Mouse (Mus musculus): ENCODE data around the gene Mettl11b.
"Not testable (repeated sequence)": the region's sequence is repeated elsewhere in the genome, so short reads cannot be mapped to it uniquely, and the experiment has no call there.

The Mettl11b gene

GRCm38 (mm10) chr1:163725106-163725759 lies at the start of gene Mettl11b:
TSS of gene Mettl11b (minus strand) at chr1:163725232.
- DNase-seq (ENCODE audit: low read depth, low spot score) = peak; percentile 21

GRCm38 (mm10) chr1:163757462-163758207 lies 32.6 kb upstream of the Mettl11b start:
- DNase-seq (ENCODE audit: low read depth, low spot score) = no peak

GRCm38 (mm10) chr1:163751360-163751992 lies 26.4 kb upstream of the Mettl11b start:
- DNase-seq (ENCODE audit: low read depth, low spot score) = no peak

- DNase-seq (ENCODE audit: low read depth, low spot score) = no peak
These were observed 12.2 kb upstream of the Mettl11b start for GRCm38 (mm10) chr1:163737239-163737533.

GRCm38 (mm10) chr1:163736441-163737238 lies 11.6 kb upstream of the Mettl11b start:
- no peak for DNase-seq (ENCODE audit: low read depth, low spot score)

GRCm38 (mm10) chr1:163731166-163731565 lies 6.1 kb upstream of the Mettl11b start:
- DNase-seq (ENCODE audit: low read depth, low spot score) = not testable (repeated sequence)

- no peak for DNase-seq (ENCODE audit: low read depth, low spot score)
These were observed 1.1 kb downstream of the Mettl11b start for GRCm38 (mm10) chr1:163723913-163724312.

- no peak for DNase-seq (ENCODE audit: low read depth, low spot score)
These were observed 16.4 kb downstream of the Mettl11b start for GRCm38 (mm10) chr1:163708618-163709017.

GRCm38 (mm10) chr1:163700571-163700970 lies 24.5 kb downstream of the Mettl11b start:
- no peak for DNase-seq (ENCODE audit: low read depth, low spot score)

- no peak for DNase-seq (ENCODE audit: low read depth, low spot score)
These were observed 25.3 kb downstream of the Mettl11b start for GRCm38 (mm10) chr1:163699702-163700101.

- no peak for DNase-seq (ENCODE audit: low read depth, low spot score)
These were observed 33.2 kb downstream of the Mettl11b start for GRCm38 (mm10) chr1:163691860-163692259.

- no peak for DNase-seq (ENCODE audit: low read depth, low spot score)
These were observed 42.0 kb downstream of the Mettl11b start for GRCm38 (mm10) chr1:163682935-163683430.

GRCm38 (mm10) chr1:163682127-163682526 lies 42.9 kb downstream of the Mettl11b start:
- no peak for DNase-seq (ENCODE audit: low read depth, low spot score)

- DNase-seq (ENCODE audit: low read depth, low spot score) = no peak
These were observed 52.2 kb downstream of the Mettl11b start for GRCm38 (mm10) chr1:163672866-163673265.

- DNase-seq (ENCODE audit: low read depth, low spot score) = no peak
These were observed 53.7 kb downstream of the Mettl11b start for GRCm38 (mm10) chr1:163671326-163671725.

GRCm38 (mm10) chr1:163670702-163671101 lies 54.3 kb downstream of the Mettl11b start:
- no peak for DNase-seq (ENCODE audit: low read depth, low spot score)

GRCm38 (mm10) chr1:163669936-163670335 lies 55.1 kb downstream of the Mettl11b start:
- DNase-seq (ENCODE audit: low read depth, low spot score) = no peak

GRCm38 (mm10) chr1:163662416-163662815 lies 62.6 kb downstream of the Mettl11b start:
- no peak for DNase-seq (ENCODE audit: low read depth, low spot score)

- DNase-seq (ENCODE audit: low read depth, low spot score) = no peak
These were observed 66.5 kb downstream of the Mettl11b start for GRCm38 (mm10) chr1:163658535-163658928.

GRCm38 (mm10) chr1:163657766-163658534 lies 67.1 kb downstream of the Mettl11b start:
- no peak for DNase-seq (ENCODE audit: low read depth, low spot score)

- no peak for DNase-seq (ENCODE audit: low read depth, low spot score)
These were observed 68.0 kb downstream of the Mettl11b start for GRCm38 (mm10) chr1:163657056-163657455.
